Mouse (Mus musculus) G1E-ER4 (cell line): Measurements from ENCODE around the gene Ptpn13. TPM values are rescaled to one million over a fixed set of nuclear protein-coding genes. Genes with fewer than 3 reads are reported as not detected.

Source experiments
- GATA1 ChIP-seq: IDR thresholded peaks from one replicate; pipeline ENCODE4 v1.8.0; 2012; ENCODE audit warnings: low read length, inconsistent platforms
- polyA plus RNA-seq: library from polyadenylated mRNA; stranded (reverse); fragments of >175 nt; gene quantifications from 2 replicates; pipeline ENCODE4 v1.2.3, GENCODE M21; 2012

Gene Ptpn13
- polyA plus RNA-seq, 1 experiment, result not detected

DNA sequence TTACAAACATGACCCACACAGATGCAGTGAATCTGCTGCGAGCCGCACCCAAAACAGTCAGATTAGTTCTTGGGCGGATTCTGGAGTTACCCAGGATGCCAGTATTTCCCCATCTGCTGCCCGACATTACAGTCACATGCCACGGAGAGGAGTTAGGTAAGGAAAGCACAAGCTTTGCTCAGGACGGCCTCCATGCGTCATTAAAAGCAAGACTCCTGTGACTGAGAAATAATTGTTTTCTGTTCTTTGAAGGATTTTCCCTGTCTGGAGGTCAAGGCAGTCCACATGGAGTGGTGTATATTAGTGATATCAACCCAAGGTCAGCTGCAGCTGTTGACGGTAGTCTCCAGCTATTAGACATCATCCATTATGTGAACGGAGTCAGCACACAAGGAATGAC lies 144.5 kb downstream of the Ptpn13 start:
- no peak for TF ChIP-seq GATA1

DNA sequence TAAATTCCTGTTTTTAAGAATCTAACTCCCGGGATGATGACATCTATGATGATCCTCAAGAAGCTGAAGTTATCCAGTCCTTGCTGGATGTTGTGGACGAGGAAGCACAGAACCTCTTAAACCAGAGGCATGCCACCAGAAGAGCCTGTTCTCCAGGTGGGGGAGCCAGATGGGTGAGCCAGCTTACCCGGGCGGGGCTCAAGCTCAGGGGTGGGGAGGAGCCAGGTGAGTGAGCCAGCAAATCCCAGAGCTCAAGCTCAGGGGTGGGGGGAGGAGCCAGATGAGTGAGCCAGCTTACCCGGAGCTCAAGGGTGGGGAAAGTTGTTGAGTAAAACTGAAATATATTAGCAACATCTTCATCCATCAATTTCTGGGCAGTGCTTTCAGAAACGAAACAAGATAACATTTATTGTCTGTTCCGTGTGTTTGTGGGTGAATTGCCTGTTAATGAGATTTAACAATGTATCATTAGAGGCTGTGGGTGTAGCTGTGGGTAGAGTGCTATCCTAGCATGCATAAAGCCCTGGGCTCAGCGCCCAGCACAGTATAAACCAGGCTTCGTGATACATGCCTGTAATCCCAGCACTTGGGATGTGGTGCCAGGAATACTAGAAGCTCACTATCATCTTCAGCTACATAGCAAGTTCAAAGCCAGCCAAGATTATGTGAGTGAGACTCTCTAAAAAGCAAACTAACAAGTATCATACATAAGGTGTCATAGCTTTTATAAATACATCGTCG lies 154.9 kb downstream of the Ptpn13 start:
- no peak for TF ChIP-seq GATA1

DNA sequence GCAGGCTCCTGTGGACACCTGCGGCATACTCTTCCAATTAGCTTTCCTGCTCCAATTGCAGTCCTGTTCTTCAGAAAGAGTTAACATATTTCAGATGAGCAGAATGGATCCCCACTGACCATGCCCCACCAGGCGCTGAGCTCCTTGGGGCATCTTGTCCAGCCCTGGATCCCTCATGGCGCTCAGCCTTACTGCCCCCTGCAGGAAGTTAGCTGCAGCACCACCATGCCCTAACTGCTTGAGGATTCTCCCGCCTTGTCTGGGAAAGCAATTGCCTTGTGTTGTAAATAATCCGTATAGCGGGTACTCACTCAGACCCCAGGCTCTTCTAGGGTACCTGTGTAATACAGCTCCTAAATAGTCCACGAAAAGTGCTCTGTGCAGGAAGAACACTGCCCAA lies 162.2 kb downstream of the Ptpn13 start:
- TF ChIP-seq GATA1, result no peak

DNA sequence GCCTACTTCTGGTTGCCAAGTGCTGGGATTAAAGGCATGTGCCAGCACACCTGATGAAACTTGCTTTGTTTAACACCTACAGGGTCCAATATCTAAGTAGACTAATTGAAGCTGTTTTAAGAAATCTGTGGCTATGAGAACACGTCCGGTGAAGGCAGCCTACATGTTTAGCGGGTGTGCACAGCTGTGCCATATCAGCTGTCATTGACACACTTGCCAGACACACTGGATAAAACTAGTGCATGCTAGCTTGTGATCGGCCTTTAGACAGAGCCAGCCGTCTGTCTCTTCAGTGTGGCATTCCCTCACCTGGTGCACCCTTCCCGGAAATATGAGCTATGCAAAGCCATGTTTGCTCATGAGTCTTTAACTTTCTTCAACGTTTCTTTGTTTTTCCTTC lies 166.9 kb downstream of the Ptpn13 start:
- TF ChIP-seq GATA1, result no peak

DNA sequence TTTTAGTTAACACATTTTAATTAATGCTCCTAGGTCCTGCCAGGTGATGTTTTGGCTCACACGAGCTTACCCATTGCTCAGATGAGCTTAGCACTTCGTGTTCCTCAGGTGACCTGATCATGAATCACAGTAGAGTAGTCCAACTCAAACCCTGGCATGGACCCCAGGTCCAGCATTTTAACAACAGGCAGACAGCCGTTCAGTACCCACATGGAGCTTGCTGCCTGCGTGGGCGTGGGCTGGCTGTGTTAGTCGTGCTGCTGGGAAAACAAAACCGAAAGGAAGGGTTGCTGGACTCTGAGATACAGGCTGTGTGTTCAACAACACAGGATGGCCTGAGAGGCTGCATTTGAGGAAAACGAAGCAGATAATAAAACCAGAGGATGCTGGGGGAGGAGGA lies 167.7 kb downstream of the Ptpn13 start:
- no peak for TF ChIP-seq GATA1

DNA sequence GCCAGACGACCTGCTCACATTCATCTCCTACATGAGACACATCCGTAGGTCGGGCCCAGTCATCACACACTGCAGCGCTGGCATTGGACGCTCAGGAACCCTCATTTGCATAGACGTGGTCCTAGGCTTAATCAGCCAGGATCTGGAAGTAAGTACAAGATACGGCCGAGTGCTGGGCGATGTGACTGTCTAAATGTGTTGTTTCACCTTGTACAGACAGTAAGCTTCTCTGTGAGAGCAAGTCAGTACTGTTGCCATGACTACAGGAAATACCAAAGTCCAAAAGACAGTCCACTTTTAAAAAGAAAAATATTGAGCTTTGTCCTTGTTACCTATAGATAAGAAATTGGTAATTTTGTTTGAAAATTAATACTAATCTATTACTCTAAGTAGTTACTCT lies 168.6 kb downstream of the Ptpn13 start:
- TF ChIP-seq GATA1, result no peak

DNA sequence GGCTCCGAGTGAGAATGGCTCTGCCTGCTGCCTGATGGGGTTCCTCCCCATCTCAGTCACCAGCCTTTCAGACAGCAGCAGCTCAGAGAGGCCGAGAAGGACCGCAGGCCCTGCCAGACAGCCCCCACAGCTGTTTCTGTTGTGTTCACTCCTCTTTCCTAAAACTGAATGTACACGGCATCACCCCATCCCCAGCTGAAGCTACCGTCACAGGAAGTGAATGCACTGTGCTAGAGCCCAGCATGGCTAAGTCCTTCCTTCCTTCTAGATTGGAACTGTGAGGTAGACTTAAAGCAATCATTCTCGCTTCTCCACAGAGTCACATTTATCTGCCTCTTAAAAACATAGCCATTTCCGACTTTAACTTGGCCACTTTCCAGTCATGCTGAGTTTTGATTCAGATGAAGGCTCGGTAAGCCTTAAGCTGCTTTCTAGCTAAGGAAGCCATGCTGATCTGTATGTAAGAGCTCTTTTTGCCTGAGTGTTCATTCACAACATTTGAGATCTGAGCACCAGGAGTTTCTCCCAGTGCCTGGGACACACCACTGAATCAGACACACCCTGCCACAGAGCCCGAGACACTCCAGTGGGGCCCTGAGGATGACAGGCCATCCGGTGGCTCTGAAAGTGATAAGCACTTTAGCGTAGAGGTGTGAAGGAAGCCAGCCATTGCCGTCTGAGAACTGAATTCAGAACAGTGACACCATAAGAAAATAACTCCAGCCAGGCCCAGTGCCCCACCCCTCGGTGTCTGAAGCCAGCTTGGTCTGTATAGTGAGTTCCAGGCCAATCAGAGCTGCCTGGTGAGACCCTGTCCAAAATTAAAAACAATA lies 170.6 kb downstream of the Ptpn13 start:
- TF ChIP-seq GATA1, result no peak

DNA sequence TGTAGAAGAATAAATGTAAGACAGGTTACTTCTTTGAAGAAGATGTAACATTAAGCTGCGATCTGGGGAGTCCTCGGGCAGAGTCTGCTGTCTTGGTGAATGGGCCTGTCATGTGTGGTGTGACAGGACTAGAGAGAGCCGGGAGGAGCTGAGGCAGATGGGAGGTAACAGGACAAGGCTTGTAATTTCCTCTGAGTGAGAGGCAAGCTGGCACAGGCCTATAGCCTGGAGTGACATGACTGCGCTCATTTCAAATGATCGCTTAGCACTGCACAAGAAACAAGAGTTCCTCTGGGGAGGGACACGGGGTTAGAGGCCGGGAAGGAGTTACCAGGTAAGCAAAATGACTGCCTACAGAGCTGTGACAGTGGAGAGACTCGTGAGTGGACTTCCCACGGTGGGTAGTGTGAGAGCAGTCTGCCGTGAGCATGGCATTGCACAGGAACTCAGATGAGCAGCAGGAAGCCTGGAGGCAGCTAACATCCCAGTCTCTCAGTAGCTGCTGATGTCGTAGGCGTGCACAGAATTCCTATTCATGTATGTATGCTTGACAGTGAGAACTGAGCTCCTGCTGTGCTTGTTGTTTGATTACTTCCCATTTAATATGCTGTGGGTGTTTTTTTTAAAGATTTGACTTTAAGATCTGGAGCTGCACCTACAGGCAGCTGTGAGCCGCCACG lies 171.6 kb downstream of the Ptpn13 start:
- no peak for TF ChIP-seq GATA1

DNA sequence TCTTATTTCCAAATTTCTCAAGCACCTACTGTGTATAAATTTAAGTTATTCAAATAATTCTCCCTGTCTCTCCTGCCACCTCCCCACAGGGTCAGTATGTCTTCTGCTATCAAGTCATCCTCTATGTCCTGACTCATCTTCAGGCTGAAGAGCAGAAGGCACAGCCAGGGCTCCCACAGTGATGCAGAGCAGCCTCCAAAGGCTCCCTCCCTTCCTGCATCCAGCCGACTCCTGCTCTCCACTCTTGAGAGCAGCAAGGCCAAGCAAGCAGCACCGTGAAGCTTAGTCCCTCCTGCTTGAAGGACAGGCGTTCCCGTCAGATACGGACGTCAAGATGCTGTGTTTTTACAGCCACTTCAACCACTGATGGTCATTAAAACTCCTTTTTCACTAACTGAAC lies 172.6 kb downstream of the Ptpn13 start:
- TF ChIP-seq GATA1, result no peak

DNA sequence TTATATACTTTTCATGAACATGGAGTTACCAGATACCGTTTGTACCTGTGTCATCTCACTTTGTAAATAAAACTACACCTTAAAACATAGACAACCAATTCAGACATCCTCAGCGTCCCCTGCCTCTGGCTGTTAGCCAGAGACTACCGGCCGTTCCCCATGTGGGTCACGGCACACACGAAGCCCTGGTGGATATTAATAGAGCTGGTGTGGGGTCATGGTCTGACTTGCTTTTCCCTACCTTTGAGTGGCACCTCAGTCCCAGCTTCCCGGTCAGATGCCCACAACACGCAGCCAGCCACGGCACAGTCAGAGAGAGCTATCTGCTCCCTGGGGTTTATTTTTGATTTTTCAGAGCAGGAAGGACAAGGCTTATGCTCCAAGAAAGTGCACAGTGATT lies 173.3 kb downstream of the Ptpn13 start:
- no peak for TF ChIP-seq GATA1

DNA sequence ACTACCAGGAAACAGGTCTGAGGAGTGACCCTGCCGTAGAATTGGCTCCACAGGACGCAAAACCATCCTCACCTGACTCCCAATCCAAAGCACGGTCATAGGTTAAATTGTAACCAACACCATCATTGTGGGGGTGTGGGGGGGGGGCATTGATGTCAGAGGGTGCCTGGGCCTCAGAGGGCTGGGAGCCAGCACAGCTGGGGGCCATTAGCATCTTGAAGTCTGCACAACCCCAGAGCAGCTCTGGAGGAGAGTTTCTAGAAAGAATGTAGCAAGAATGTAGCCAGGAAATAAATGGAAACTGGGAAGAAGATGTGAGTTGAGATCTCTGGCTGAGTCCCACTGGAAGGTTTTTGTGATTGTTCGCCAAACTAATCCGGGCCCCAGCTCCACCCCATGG lies 173.9 kb downstream of the Ptpn13 start:
- TF ChIP-seq GATA1, result no peak

DNA sequence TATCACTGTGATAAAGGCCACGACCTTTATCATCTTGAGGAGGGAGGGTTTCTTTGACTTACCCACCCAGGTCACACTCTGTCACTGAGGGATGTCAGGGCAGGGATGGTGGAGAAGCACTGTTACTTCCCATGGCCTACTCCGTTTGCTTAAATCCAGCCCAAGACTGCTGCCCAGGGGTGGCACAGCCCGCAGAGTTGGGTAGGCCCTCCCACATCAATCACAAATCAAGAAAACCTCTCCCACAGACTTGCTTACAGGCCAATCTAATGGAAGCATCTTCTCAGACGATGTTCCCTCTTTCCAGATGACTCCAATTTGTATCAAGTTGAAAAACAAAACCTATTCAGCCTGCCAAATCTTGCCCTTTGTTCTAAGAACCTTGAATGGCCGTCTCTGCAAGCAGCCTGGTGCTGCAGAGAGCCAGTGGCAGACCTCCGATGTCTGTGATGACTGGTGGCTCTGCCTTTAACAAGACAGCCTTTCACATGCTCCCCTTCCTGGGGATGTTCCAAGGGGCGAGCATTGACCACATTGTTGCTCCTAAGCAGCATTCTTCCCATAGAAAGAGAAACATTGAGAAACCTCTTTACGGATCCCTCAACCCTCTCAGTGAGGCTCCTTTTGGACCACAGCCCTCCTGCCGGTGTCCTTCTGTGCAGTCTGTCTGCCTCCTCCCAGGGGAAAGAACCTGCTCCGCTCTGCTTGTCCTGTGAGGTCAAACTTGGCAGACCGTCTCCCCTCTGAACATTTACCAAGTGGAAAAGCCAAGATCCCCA lies 178.3 kb downstream of the Ptpn13 start:
- TF ChIP-seq GATA1, result no peak

DNA sequence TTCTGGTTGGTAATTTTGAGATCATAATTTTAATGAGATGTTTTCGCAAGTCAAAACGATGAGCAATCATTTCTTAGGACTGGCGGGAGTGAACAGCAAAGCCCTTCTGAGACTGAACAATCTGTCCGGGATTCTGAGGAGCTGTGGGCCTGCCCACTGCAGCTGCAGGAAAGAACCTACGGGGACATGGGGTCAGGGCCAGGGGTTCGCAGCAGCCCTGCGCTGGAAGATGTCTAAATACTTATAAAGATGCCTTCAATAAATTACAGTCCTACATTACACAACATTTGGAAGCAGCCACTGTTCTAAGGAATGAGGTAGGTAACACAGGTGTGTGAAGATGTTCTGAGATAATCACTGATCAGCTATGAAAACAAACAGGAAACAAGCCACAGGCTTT lies 180.7 kb downstream of the Ptpn13 start:
- TF ChIP-seq GATA1, result no peak

DNA sequence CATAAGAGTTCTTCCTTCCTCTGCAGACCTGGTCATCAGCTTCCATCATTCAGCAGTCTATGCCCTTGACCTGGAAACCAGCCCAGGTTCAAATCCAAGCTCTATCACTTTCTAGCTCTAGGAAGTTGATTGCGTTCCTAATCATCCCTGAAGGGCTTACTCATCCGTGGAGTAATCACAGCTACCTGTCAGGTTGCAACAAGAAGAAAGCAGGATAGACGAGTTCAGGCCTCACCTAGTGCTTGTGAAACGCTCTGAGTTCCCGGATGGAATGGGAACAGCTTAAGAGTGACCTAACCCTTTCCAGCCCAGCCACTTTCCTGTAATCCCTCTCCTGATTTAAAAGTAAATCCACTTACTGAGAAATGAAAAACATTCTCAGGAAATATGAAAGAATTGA lies 185.2 kb downstream of the Ptpn13 start:
- no peak for TF ChIP-seq GATA1

DNA sequence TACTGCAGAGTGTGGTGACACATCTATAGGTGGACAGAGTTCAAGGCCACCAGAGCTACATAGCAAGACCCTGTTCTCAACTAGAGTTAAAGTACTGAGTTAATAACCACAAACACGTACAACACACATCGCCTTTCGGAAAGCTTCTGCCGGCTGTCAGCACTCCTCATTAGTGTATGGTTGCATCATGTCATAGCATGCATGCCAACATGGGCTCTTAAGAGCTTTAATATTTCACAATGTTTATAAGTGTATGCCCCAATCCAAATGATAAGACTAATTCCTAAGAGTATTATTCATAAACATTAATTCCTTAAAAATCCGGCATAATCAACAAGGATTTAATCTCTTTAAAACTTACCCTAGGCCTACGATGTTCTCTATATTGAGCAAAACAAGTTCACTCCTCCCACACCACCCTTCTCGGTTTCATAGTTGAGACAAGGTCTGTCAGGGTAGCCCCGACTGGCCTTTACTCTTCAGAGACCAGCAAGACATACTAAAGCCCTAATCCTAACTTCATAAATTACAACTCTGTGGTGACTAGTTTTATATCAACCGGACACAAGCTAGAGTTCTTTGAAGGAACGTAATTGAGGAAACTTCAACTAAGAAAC lies 186.0 kb downstream of the Ptpn13 start:
- TF ChIP-seq GATA1, result no peak
